Mouse (Mus musculus) mesoderm, embryonic 11.5 days (tissue): Measurements from ENCODE around the gene Kctd6.

ENCODE experiments used
- DNase-seq: peaks from one replicate; pipeline ENCODE4 v3.0.0-alpha.2; 2012; ENCODE audit warnings: low read depth, low spot score

Kctd6 gene

GRCm38 (mm10) chr14:8214299-8215207 is 613 bp downstream of the Kctd6 start:
- peak; percentile 53 for DNase-seq

GRCm38 (mm10) chr14:8215208-8215778 is 1.4 kb downstream of the Kctd6 start:
- no peak for DNase-seq

- no peak for DNase-seq
Measured at GRCm38 (mm10) chr14:8216100-8216499, 2.2 kb downstream of the Kctd6 start.

GRCm38 (mm10) chr14:8218238-8218637 is 4.3 kb downstream of the Kctd6 start:
- DNase-seq, result no peak

- peak; percentile 69 for DNase-seq
Measured at GRCm38 (mm10) chr14:8218730-8219380, 4.9 kb downstream of the Kctd6 start.

- DNase-seq, result no peak
Measured at GRCm38 (mm10) chr14:8219876-8220275, 5.9 kb downstream of the Kctd6 start.

- no peak for DNase-seq
Measured at GRCm38 (mm10) chr14:8220306-8220705, 6.4 kb downstream of the Kctd6 start.

- DNase-seq, result no peak
Measured at GRCm38 (mm10) chr14:8220912-8221311, 7.0 kb downstream of the Kctd6 start.

GRCm38 (mm10) chr14:8222561-8222960 is 8.6 kb downstream of the Kctd6 start:
- DNase-seq, result no peak

GRCm38 (mm10) chr14:8223506-8224293 is 9.8 kb downstream of the Kctd6 start:
- no peak for DNase-seq

- no peak for DNase-seq
Measured at GRCm38 (mm10) chr14:8224805-8225204, 10.9 kb downstream of the Kctd6 start.

GRCm38 (mm10) chr14:8229367-8230019 is 15.6 kb downstream of the Kctd6 start:
- DNase-seq, result no peak

GRCm38 (mm10) chr14:8232155-8232910 is 18.4 kb downstream of the Kctd6 start:
- no peak for DNase-seq

- DNase-seq, result no peak
Measured at GRCm38 (mm10) chr14:8233252-8233651, 19.3 kb downstream of the Kctd6 start.

- DNase-seq, result no peak
Measured at GRCm38 (mm10) chr14:8241816-8242215, 27.9 kb downstream of the Kctd6 start.

GRCm38 (mm10) chr14:8242388-8242920 is 28.5 kb downstream of the Kctd6 start:
- no peak for DNase-seq

GRCm38 (mm10) chr14:8243136-8243888 is 29.4 kb downstream of the Kctd6 start:
- no peak for DNase-seq

- DNase-seq, result no peak
Measured at GRCm38 (mm10) chr14:8244211-8244611, 30.3 kb downstream of the Kctd6 start.

GRCm38 (mm10) chr14:8246878-8247277 is 32.9 kb downstream of the Kctd6 start:
- DNase-seq, result no peak
